Mouse (Mus musculus): ENCODE data around the gene Zfp213. TPM values are rescaled to one million over a fixed set of nuclear protein-coding genes. Genes with fewer than 3 reads are reported as not detected.

The Zfp213 gene
- polyA plus RNA-seq (2016; fragmentation: Nextera tagmentation; extraction: Ambion mirVana) = 19.5 and 23.0 TPM in 2 replicates

GRCm38 (mm10) chr17:23563595-23564367, at the start of gene Zfp213:
Zfp213 (minus strand) TSS chr17:23564238.
- peak within 1 kb of the TSS; percentile 87 for H3K4me3 ChIP-seq
- DNase-seq (ENCODE audit: low spot score) = peak; percentile 97

DNA sequence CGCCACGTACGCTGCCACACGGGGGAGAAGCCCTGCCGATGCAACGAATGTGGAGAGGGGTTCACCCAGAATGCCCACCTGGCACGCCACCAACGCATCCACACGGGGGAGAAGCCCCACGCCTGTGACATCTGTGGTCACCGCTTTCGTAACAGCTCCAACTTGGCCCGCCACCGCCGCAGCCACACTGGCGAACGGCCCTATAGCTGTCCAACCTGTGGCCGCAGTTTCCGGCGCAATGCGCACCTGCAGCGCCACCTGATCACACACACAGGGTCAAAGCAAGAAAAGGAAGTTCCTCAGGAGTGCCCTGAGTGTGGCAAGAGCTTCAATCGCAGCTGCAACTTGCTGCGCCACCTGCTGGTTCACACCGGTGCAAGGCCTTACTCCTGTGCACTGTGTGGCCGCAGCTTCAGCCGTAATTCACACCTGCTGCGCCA, 46.3 kb upstream of the Zfp213 start:
- Histone ChIP-seq H3K9me3 (no peaks in the 10 kb centered on the region), H3K4me3 (no peak overlapping the region), H3K4me1 (0 out of 2 replicates have a peak, but pooled peaks cover 2% of the 10 kb centered on the region), H3K36me3 (no peaks in the 10 kb centered on the region), H3K27ac (no peak overlapping the region), H3K27me3 (ENCODE audit: insufficient read depth, poor library complexity, severe bottlenecking) (no peaks in the 10 kb centered on the region)
- DNase-seq (ENCODE audit: low spot score) = peak; percentile 75
- 86% methylated on average over 28 of the region's 28 CpGs for WGBS

More at GRCm38 (mm10) chr17:23563595-23564367, at the start of gene Zfp213:
- Histone ChIP-seq H3K36me3 (peaks cover 26% of the 10 kb centered on the region), H3K9me3 (no peaks in the 10 kb centered on the region), H3K27ac (peak within 1 kb of the TSS; percentile 97), H3K27me3 (ENCODE audit: insufficient read depth, poor library complexity, severe bottlenecking) (no peaks in the 10 kb centered on the region), H3K4me1 (peaks cover 6% of the 10 kb centered on the region)
- WGBS = 1% methylated on average over 59 of the region's 59 CpGs

- H3K4me3 ChIP-seq = no peak overlapping the region
- no peaks in the 10 kb centered on the region for H3K36me3 ChIP-seq
- no peaks in the 10 kb centered on the region for H3K9me3 ChIP-seq
- H3K4me1 ChIP-seq = 0 out of 2 replicates have a peak, but pooled peaks cover 2% of the 10 kb centered on the region
- no peak overlapping the region for H3K27ac ChIP-seq
- DNase-seq (ENCODE audit: low spot score) = no peak
- 93% methylated on average over 24 of the region's 24 CpGs for WGBS
- no peaks in the 10 kb centered on the region for H3K27me3 ChIP-seq (ENCODE audit: insufficient read depth, poor library complexity, severe bottlenecking)
Observed at GRCm38 (mm10) chr17:23609612-23610011, 45.6 kb upstream of the Zfp213 start.

GRCm38 (mm10) chr17:23605220-23605619, 41.2 kb upstream of the Zfp213 start:
- Histone ChIP-seq H3K27ac (no peak overlapping the region), H3K9me3 (no peaks in the 10 kb centered on the region), H3K4me3 (no peak overlapping the region), H3K27me3 (ENCODE audit: insufficient read depth, poor library complexity, severe bottlenecking) (no peaks in the 10 kb centered on the region), H3K36me3 (no peaks in the 10 kb centered on the region), H3K4me1 (peaks cover 5% of the 10 kb centered on the region; the same call in 1 of the 2 replicates)
- DNase-seq (ENCODE audit: low spot score) = no peak
- WGBS = 83% methylated on average over 8 of the region's 8 CpGs

- Histone ChIP-seq H3K9me3 (no peaks in the 10 kb centered on the region), H3K36me3 (no peaks in the 10 kb centered on the region), H3K4me1 (peaks cover 8% of the 10 kb centered on the region; the same call in 1 of the 2 replicates), H3K27ac (no peak overlapping the region), H3K4me3 (no peak overlapping the region), H3K27me3 (ENCODE audit: insufficient read depth, poor library complexity, severe bottlenecking) (no peaks in the 10 kb centered on the region)
- WGBS = 63% methylated on average over 7 of the region's 7 CpGs
- no peak for DNase-seq (ENCODE audit: low spot score)
Observed at GRCm38 (mm10) chr17:23604394-23604793, 40.4 kb upstream of the Zfp213 start.

DNA sequence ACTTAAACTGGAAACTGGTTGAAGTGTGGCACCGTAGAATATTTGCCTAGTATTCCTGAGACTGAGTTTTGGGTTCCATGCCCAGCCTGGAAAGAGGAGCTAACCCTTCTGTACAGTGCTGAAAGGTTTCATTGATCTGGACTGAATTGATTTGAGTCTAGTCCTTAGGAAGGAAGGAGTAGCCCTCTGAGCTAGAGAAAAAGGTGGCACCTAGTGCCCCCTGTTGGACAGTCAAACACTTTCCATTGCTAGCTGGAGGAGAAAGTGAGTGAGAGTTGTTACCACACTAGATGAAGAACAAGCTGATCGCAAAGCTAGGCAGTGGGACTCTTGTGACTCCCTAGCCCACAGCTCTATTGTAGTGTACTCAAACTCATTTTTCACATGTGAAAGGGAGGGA, 39.5 kb upstream of the Zfp213 start:
- Histone ChIP-seq H3K36me3 (no peaks in the 10 kb centered on the region), H3K4me3 (no peak overlapping the region), H3K27ac (no peak overlapping the region), H3K27me3 (ENCODE audit: insufficient read depth, poor library complexity, severe bottlenecking) (no peaks in the 10 kb centered on the region), H3K4me1 (peaks cover 12% of the 10 kb centered on the region), H3K9me3 (no peaks in the 10 kb centered on the region)
- DNase-seq (ENCODE audit: low spot score) = no peak
- WGBS = 51% methylated on average over 2 of the region's 2 CpGs

GRCm38 (mm10) chr17:23603077-23603476, 39.0 kb upstream of the Zfp213 start:
- Histone ChIP-seq H3K4me1 (peaks cover 16% of the 10 kb centered on the region), H3K27ac (no peak overlapping the region), H3K27me3 (ENCODE audit: insufficient read depth, poor library complexity, severe bottlenecking) (no peaks in the 10 kb centered on the region), H3K4me3 (no peak overlapping the region), H3K36me3 (no peaks in the 10 kb centered on the region), H3K9me3 (no peaks in the 10 kb centered on the region)
- 23% methylated on average over 8 of the region's 8 CpGs for WGBS
- DNase-seq (ENCODE audit: low spot score) = no peak

GRCm38 (mm10) chr17:23601836-23602585, 38.0 kb upstream of the Zfp213 start:
- WGBS = 55% methylated on average over 10 of the region's 10 CpGs
- Histone ChIP-seq H3K9me3 (no peaks in the 10 kb centered on the region), H3K27me3 (ENCODE audit: insufficient read depth, poor library complexity, severe bottlenecking) (no peaks in the 10 kb centered on the region), H3K4me3 (no peak overlapping the region), H3K36me3 (no peaks in the 10 kb centered on the region), H3K4me1 (peaks cover 16% of the 10 kb centered on the region), H3K27ac (no peak overlapping the region)
- DNase-seq (ENCODE audit: low spot score) = no peak

GRCm38 (mm10) chr17:23600641-23601622, 36.9 kb upstream of the Zfp213 start, which contains the start of gene Zscan10:
Zscan10 (plus strand) TSS chr17:23600856.
- Histone ChIP-seq H3K4me3 (peak within 1 kb of the TSS; percentile 66), H3K9me3 (no peaks in the 10 kb centered on the region), H3K27me3 (ENCODE audit: insufficient read depth, poor library complexity, severe bottlenecking) (no peaks in the 10 kb centered on the region), H3K27ac (peak within 1 kb of the TSS; percentile 93; the same call in 1 of the 2 replicates), H3K36me3 (no peaks in the 10 kb centered on the region), H3K4me1 (peaks cover 16% of the 10 kb centered on the region)
- WGBS = 35% methylated on average over 15 of the region's 15 CpGs
- no peak for DNase-seq (ENCODE audit: low spot score)

DNA sequence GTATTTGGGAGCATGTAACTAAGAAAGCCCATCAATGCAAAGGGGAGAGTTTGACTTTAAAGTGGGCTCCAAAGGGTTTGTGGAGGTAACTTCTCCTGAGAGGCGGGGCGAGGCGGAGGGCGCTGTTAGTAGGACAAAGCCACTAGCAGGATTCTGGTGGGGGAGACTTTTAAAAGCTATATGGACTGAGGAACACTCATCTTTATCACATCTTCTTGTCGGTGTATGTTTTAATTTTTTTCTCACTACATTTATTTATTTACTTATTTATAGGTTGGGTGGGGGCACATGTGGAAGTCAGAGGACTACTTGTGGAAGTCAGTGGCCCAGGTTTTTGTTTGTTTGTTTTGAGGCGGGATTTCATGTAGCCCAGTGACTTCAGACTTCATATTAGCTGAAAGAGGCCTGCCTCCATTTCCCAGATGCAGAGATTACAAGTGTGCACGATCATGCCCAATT, 35.6 kb upstream of the Zfp213 start:
- 25% methylated on average over 7 of the region's 7 CpGs for WGBS
- peak overlapping the region; percentile 66 for H3K4me3 ChIP-seq
- DNase-seq (ENCODE audit: low spot score) = no peak

DNA sequence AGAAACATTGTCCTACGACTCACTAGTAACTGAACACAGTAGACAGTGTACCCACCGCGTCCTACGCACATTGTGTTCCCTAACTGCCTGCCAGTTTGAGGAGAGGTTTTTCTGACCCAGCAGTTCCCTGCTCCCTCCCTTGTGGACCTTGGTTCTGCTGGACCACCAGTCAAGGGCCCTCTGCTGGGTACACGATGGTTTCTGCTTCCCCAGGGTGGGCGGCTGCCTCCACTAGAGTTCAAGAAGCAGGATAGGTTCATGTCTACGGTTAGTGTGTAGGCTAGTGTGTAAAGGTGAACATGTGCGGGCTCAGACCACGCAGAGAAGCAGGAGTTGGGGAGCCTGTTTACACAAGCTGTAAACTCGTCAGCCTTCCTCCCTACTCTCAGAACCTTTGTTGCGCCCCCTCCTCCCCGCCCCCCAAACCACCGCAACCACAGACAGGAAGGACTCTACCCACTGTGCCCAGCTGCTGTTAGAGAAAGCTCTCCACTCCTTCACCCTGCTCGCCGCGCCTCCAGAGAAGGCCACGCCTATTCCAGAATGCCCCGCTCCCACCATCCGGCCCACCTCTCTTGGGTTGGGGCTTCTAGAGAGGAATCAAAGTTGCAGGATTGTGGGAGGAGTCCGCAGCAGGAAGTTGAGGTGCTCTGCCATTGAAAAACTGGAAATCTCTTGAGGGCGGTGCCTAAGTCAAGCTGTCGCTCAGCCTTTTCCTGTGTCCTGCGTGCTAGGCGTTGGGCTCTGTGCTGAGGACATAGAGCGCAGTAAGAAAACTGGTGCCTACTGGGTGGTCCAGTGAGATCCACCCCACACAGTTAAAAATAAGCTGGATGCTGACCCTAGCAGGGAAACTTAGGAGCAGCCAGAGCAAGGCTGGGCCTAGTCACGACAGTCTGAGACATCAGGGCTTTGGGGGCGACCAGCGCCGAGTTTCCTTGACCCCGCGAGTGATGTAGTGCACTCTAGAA, 34.8 kb upstream of the Zfp213 start, which contains the start of gene Zfp13:
TSS of gene Zfp13 (minus strand) at position 906 of the 971 bp plus-strand sequence.
- Histone ChIP-seq H3K4me1 (peaks cover 16% of the 10 kb centered on the region), H3K4me3 (peak within 1 kb of the TSS; percentile 66), H3K36me3 (no peaks in the 10 kb centered on the region), H3K9me3 (no peaks in the 10 kb centered on the region), H3K27ac (peak within 1 kb of the TSS; percentile 93), H3K27me3 (ENCODE audit: insufficient read depth, poor library complexity, severe bottlenecking) (no peaks in the 10 kb centered on the region)
- 7% methylated on average over 31 of the region's 31 CpGs for WGBS
- DNase-seq (ENCODE audit: low spot score) = peak; percentile 97

More for the DNA sequence above, 35.6 kb upstream of the Zfp213 start:
- H3K27ac ChIP-seq = peak overlapping the region; percentile 93
- H3K36me3 ChIP-seq = no peaks in the 10 kb centered on the region
- H3K9me3 ChIP-seq = no peaks in the 10 kb centered on the region
- no peaks in the 10 kb centered on the region for H3K27me3 ChIP-seq (ENCODE audit: insufficient read depth, poor library complexity, severe bottlenecking)
- H3K4me1 ChIP-seq = peaks cover 16% of the 10 kb centered on the region
